Mouse (Mus musculus): ENCODE data around the gene Il20rb. TPM values are rescaled to one million over a fixed set of nuclear protein-coding genes. Genes with fewer than 3 reads are reported as not detected.

Gene Il20rb
- polyA plus RNA-seq, 1 experiment from 2014 or later: 3.7 TPM

GRCm38 (mm10) chr9:100520012-100520411 lies 33.4 kb upstream of the Il20rb start:
- no peak overlapping the region for H3K4me2 ChIP-seq (ENCODE audit: low read depth, low read length)
- no peak overlapping the region for H3K9ac ChIP-seq (ENCODE audit: low read depth, low read length)
- no peak overlapping the region for H3K4me3 ChIP-seq (ENCODE audit: low read depth, low read length)
- 94% methylated on average over 3 of the region's 3 CpGs for WGBS
- no peaks in the 10 kb centered on the region for H3K36me3 ChIP-seq (ENCODE audit: control insufficient read depth, insufficient read depth, low read length)
- DNase-seq (ENCODE audit: low spot score): no peak
- H3K27ac ChIP-seq (replicated peaks; ENCODE audit: low read depth, low read length): no peak overlapping the region
- no peak for ATAC-seq (ENCODE audit: low read depth)
- H3K4me1 ChIP-seq (ENCODE audit: control insufficient read depth, insufficient read depth, low read length): no peaks in the 10 kb centered on the region
- no peaks in the 10 kb centered on the region for H3K9me3 ChIP-seq (ENCODE audit: control insufficient read depth, low read length)
- no peaks in the 10 kb centered on the region for H3K27me3 ChIP-seq (replicated peaks; ENCODE audit: control insufficient read depth, insufficient read depth, low read length)

DNA sequence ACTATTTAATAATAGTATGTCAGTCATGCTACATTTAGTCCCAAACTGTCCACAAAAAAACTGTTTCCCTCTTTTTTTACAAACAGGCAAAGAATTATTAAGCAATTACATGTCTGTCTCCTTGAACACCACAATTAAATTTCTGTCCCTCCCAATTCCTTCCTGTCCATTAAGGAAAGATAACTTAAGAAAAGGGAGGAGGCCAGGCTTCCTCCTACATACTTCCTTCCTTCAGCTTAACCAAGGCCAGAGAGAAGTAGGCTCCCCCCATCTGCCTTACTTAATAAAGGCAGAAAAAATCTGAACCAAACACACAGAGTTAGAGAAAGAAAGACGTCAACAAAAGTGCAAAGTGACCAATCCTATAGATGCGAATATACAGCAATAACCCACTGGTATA lies 21.0 kb upstream of the Il20rb start:
- Histone ChIP-seq H3K27ac (replicated peaks; ENCODE audit: low read depth, low read length) (no peak overlapping the region), H3K36me3 (ENCODE audit: control insufficient read depth, insufficient read depth, low read length) (0 out of 2 replicates have a peak, but pooled peaks cover 6% of the 10 kb centered on the region), H3K4me3 (ENCODE audit: low read depth, low read length) (no peak overlapping the region), H3K9me3 (ENCODE audit: control insufficient read depth, low read length) (no peaks in the 10 kb centered on the region), H3K27me3 (replicated peaks; ENCODE audit: control insufficient read depth, insufficient read depth, low read length) (no peaks in the 10 kb centered on the region), H3K9ac (ENCODE audit: low read depth, low read length) (no peak overlapping the region), H3K4me2 (ENCODE audit: low read depth, low read length) (no peak overlapping the region), H3K4me1 (ENCODE audit: control insufficient read depth, insufficient read depth, low read length) (peaks cover 6% of the 10 kb centered on the region; the same call in 1 of the 2 replicates)
- ATAC-seq (ENCODE audit: low read depth) (no peak), DNase-seq (ENCODE audit: low spot score) (no peak)
- 93% methylated on average over 2 of the region's 2 CpGs for WGBS

DNA sequence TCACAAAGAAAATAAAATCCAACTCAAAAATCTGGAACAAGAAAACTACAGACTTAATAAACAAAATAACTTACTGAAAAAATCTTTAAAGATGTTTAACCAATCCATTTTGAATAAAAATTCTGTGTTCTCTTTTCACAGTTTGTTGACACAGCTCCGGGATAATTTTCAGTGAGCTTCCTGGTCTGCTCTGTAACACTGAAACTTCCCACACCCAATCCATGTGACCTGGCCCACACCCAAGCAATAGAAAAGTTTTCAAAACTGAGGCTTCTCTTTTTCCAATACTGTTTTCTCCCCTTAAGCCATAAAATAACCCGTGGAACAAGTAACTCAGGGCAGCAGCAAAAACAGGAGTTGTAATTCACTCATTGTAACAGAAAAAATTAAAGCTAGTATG lies 20.1 kb upstream of the Il20rb start:
- H3K27me3 ChIP-seq (replicated peaks; ENCODE audit: control insufficient read depth, insufficient read depth, low read length): no peaks in the 10 kb centered on the region
- no peaks in the 10 kb centered on the region for H3K9me3 ChIP-seq (ENCODE audit: control insufficient read depth, low read length)
- 0 out of 2 replicates have a peak, but pooled peaks cover 6% of the 10 kb centered on the region for H3K36me3 ChIP-seq (ENCODE audit: control insufficient read depth, insufficient read depth, low read length)
- peaks cover 4% of the 10 kb centered on the region; the same call in 1 of the 2 replicates for H3K4me1 ChIP-seq (ENCODE audit: control insufficient read depth, insufficient read depth, low read length)
- no peak for ATAC-seq (ENCODE audit: low read depth)
- WGBS: 37% methylated on average over 2 of the region's 2 CpGs
- DNase-seq (ENCODE audit: low spot score): peak; percentile 75
- H3K9ac ChIP-seq (ENCODE audit: low read depth, low read length): no peak overlapping the region
- no peak overlapping the region; the same call in 1 of the 2 replicates for H3K27ac ChIP-seq (replicated peaks; ENCODE audit: low read depth, low read length)
- H3K4me3 ChIP-seq (ENCODE audit: low read depth, low read length): no peak overlapping the region
- 0 out of 2 replicates have a peak overlapping the region, but pooled peaks have one; percentile 7 for H3K4me2 ChIP-seq (ENCODE audit: low read depth, low read length)

DNA sequence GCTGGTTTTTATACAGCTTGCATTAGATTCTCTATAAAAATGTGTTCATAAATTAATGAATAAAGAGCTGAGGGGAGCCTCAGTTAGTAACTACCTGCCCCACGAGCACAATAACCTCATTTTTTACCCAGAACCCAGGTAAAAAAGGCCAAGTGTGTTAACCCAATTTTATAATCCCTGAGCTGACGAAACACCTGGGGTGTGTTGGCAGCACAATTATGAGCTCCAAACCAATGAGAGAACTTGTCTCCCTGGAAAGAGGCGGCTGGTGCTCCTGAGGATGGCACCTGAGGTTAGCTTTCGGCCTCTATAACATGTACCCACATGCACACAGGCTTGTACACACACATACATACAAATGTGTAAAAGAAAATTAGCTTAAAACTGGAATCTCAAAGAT lies 18.9 kb upstream of the Il20rb start:
- H3K4me3 ChIP-seq (ENCODE audit: low read depth, low read length): no peak overlapping the region
- no peaks in the 10 kb centered on the region for H3K9me3 ChIP-seq (ENCODE audit: control insufficient read depth, low read length)
- no peaks in the 10 kb centered on the region for H3K27me3 ChIP-seq (replicated peaks; ENCODE audit: control insufficient read depth, insufficient read depth, low read length)
- 88% methylated on average over 4 of the region's 4 CpGs for WGBS
- ATAC-seq (ENCODE audit: low read depth) (no peak), DNase-seq (ENCODE audit: low spot score) (no peak)
- 0 out of 2 replicates have a peak, but pooled peaks cover 2% of the 10 kb centered on the region for H3K4me1 ChIP-seq (ENCODE audit: control insufficient read depth, insufficient read depth, low read length)
- H3K4me2 ChIP-seq (ENCODE audit: low read depth, low read length): no peak overlapping the region
- H3K9ac ChIP-seq (ENCODE audit: low read depth, low read length): no peak overlapping the region
- H3K36me3 ChIP-seq (ENCODE audit: control insufficient read depth, insufficient read depth, low read length): 0 out of 2 replicates have a peak, but pooled peaks cover 6% of the 10 kb centered on the region
- H3K27ac ChIP-seq (replicated peaks; ENCODE audit: low read depth, low read length): no peak overlapping the region

DNA sequence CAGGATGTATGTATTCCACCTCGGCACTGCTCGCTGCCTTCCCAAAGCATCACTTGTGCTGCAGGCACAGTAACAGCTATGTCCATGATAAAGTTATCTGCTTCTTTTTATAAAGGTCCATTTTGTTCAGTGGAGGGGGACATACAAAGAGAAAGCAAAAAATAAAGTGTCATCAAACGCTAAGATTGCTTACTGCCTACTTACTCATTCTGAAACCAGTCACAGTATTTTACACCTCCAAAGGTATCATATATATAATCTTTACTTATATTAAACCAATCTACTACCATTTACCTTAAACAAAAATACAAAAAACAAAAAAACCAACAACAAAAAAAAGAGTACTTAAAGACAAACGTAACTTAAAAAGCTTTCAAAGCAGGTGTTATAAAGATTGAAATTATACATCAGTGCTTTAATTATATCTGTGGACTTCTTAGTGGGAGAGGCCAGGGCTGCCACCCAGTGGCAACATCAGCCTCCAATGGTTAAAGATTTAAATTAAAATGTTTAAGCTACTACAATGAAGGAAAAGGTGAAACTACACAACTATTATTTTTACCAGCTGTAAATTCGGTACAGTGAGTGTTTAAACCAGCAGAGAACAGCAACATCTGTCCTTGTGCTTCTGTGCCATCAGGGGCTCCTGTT lies 7.1 kb upstream of the Il20rb start:
- 0 out of 2 replicates have a peak, but pooled peaks cover 4% of the 10 kb centered on the region for H3K4me1 ChIP-seq (ENCODE audit: control insufficient read depth, insufficient read depth, low read length)
- ATAC-seq (ENCODE audit: low read depth): no peak
- 87% methylated on average over 5 of the region's 5 CpGs for WGBS

GRCm38 (mm10) chr9:100491424-100491823 lies 4.8 kb upstream of the Il20rb start:
- H3K4me1 ChIP-seq (ENCODE audit: control insufficient read depth, insufficient read depth, low read length): peaks cover 10% of the 10 kb centered on the region
- no peaks in the 10 kb centered on the region for H3K9me3 ChIP-seq (ENCODE audit: control insufficient read depth, low read length)
- ATAC-seq (ENCODE audit: low read depth) (no peak), DNase-seq (ENCODE audit: low spot score) (no peak)
- no peak overlapping the region for H3K4me2 ChIP-seq (ENCODE audit: low read depth, low read length)
- H3K27ac ChIP-seq (replicated peaks; ENCODE audit: low read depth, low read length): no peak overlapping the region
- H3K4me3 ChIP-seq (ENCODE audit: low read depth, low read length): no peak overlapping the region
- H3K27me3 ChIP-seq (replicated peaks; ENCODE audit: control insufficient read depth, insufficient read depth, low read length): no peaks in the 10 kb centered on the region
- H3K9ac ChIP-seq (ENCODE audit: low read depth, low read length): no peak overlapping the region
- WGBS: 83% methylated on average over 1 of the region's 1 CpGs
- H3K36me3 ChIP-seq (ENCODE audit: control insufficient read depth, insufficient read depth, low read length): peaks cover 17% of the 10 kb centered on the region

More for the DNA sequence above, 7.1 kb upstream of the Il20rb start:
- H3K36me3 ChIP-seq (ENCODE audit: control insufficient read depth, insufficient read depth, low read length): peaks cover 28% of the 10 kb centered on the region
- no peak overlapping the region for H3K27ac ChIP-seq (replicated peaks; ENCODE audit: low read depth, low read length)
- H3K27me3 ChIP-seq (replicated peaks; ENCODE audit: control insufficient read depth, insufficient read depth, low read length): no peaks in the 10 kb centered on the region
- H3K4me3 ChIP-seq (ENCODE audit: low read depth, low read length): no peak overlapping the region
- H3K4me2 ChIP-seq (ENCODE audit: low read depth, low read length): no peak overlapping the region
- DNase-seq (ENCODE audit: low spot score): no peak
- no peaks in the 10 kb centered on the region for H3K9me3 ChIP-seq (ENCODE audit: control insufficient read depth, low read length)
- H3K9ac ChIP-seq (ENCODE audit: low read depth, low read length): no peak overlapping the region

GRCm38 (mm10) chr9:100488969-100489368 lies 2.4 kb upstream of the Il20rb start:
- no peak for DNase-seq (ENCODE audit: low spot score)
- Histone ChIP-seq H3K9me3 (ENCODE audit: control insufficient read depth, low read length) (no peaks in the 10 kb centered on the region), H3K9ac (ENCODE audit: low read depth, low read length) (no peak overlapping the region), H3K4me3 (ENCODE audit: low read depth, low read length) (no peak overlapping the region), H3K4me1 (ENCODE audit: control insufficient read depth, insufficient read depth, low read length) (peaks cover 10% of the 10 kb centered on the region), H3K27ac (replicated peaks; ENCODE audit: low read depth, low read length) (no peak overlapping the region), H3K4me2 (ENCODE audit: low read depth, low read length) (no peak overlapping the region), H3K36me3 (ENCODE audit: control insufficient read depth, insufficient read depth, low read length) (peaks cover 14% of the 10 kb centered on the region), H3K27me3 (replicated peaks; ENCODE audit: control insufficient read depth, insufficient read depth, low read length) (no peaks in the 10 kb centered on the region)
- 90% methylated on average over 6 of the region's 6 CpGs for WGBS
- ATAC-seq (ENCODE audit: low read depth): no peak

- ATAC-seq (ENCODE audit: low read depth): no peak; the same call in 1 of the 2 replicates
These were observed 1.6 kb upstream of the Il20rb start for GRCm38 (mm10) chr9:100488056-100488713.

More at GRCm38 (mm10) chr9:100488056-100488713, 1.6 kb upstream of the Il20rb start:
- Histone ChIP-seq H3K9me3 (ENCODE audit: control insufficient read depth, low read length) (no peaks in the 10 kb centered on the region), H3K27me3 (replicated peaks; ENCODE audit: control insufficient read depth, insufficient read depth, low read length) (no peaks in the 10 kb centered on the region), H3K27ac (replicated peaks; ENCODE audit: low read depth, low read length) (no peak overlapping the region), H3K4me3 (ENCODE audit: low read depth, low read length) (no peak overlapping the region), H3K4me1 (ENCODE audit: control insufficient read depth, insufficient read depth, low read length) (peaks cover 10% of the 10 kb centered on the region), H3K36me3 (ENCODE audit: control insufficient read depth, insufficient read depth, low read length) (peaks cover 10% of the 10 kb centered on the region; the same call in 1 of the 2 replicates), H3K4me2 (ENCODE audit: low read depth, low read length) (no peak overlapping the region), H3K9ac (ENCODE audit: low read depth, low read length) (no peak overlapping the region)
- WGBS: 43% methylated on average over 7 of the region's 7 CpGs
- peak; percentile 44 for DNase-seq (ENCODE audit: low spot score)

Data from embryonic facial prominence, embryonic 14.5 days (tissue).